Mouse (Mus musculus): Measurements from ENCODE around the gene F11. TPM values are rescaled to one million over a fixed set of nuclear protein-coding genes. Genes with fewer than 3 reads are reported as not detected.

F11 gene
- polyA plus RNA-seq, 1 experiment from 2014 or later, result not detected

- 75% methylated on average over 8 of the region's 8 CpGs for WGBS
- Histone ChIP-seq H3K4me3 (ENCODE audit: low read depth, low read length) (no peak overlapping the region), H3K4me2 (replicated peaks; ENCODE audit: low read depth, low read length) (no peak overlapping the region), H3K9ac (replicated peaks; ENCODE audit: low read depth) (no peak overlapping the region), H3K27me3 (replicated peaks; ENCODE audit: insufficient read depth, low read length) (no peaks in the 10 kb centered on the region), H3K27ac (ENCODE audit: low read length) (no peak overlapping the region), H3K4me1 (ENCODE audit: insufficient read depth, low read depth, low read length) (no peaks in the 10 kb centered on the region), H3K36me3 (ENCODE audit: insufficient read depth, low read length) (no peaks in the 10 kb centered on the region), H3K9me3 (ENCODE audit: low read length) (no peaks in the 10 kb centered on the region)
- TF ChIP-seq CTCF (IDR thresholded peaks at IDR 0.05) (no peak), EP300 (IDR thresholded peaks at IDR 0.05) (no peak)
- no peak for ATAC-seq
- DNase-seq (ENCODE audit: low spot score), result no peak
Observed at GRCm38 (mm10) chr8:45195954-45196526, 65.8 kb downstream of the F11 start.

Other genes starting within 250 kb of the F11 start
- not detected in 2 replicates for gene Mtnr1a, start 192.9 kb downstream of the F11 start, polyA plus RNA-seq (2015; fragmentation: Nextera tagmentation; extraction: Ambion mirVana)
- gene Klkb1, start 32.8 kb upstream of the F11 start, polyA plus RNA-seq (2015; fragmentation: Nextera tagmentation; extraction: Ambion mirVana), result 0.15 and 0.25 TPM in 2 replicates
- 0.05 and 0.12 TPM in 2 replicates for gene Gm45753, start 46.4 kb upstream of the F11 start, polyA plus RNA-seq (2015; fragmentation: Nextera tagmentation; extraction: Ambion mirVana)
- 13.2 and 13.6 TPM in 2 replicates for gene Cyp4v3, start 71.2 kb upstream of the F11 start, polyA plus RNA-seq (2015; fragmentation: Nextera tagmentation; extraction: Ambion mirVana)
- gene Fam149a, start 120.3 kb upstream of the F11 start, polyA plus RNA-seq (2015; fragmentation: Nextera tagmentation; extraction: Ambion mirVana), result 7.3 and 8.4 TPM in 2 replicates
- 6.3 and 7.3 TPM in 2 replicates for gene Tlr3, start 149.0 kb upstream of the F11 start, polyA plus RNA-seq (2015; fragmentation: Nextera tagmentation; extraction: Ambion mirVana)
- 5.8 and 7.0 TPM in 2 replicates for gene Sorbs2, start 245.8 kb upstream of the F11 start, polyA plus RNA-seq (2015; fragmentation: Nextera tagmentation; extraction: Ambion mirVana)

Data from lung, postnatal 0 days (tissue).